Mouse (Mus musculus): Measurements from ENCODE around the gene Bag1.

GRCm38 (mm10) chr4:40919785-40920184, 28.3 kb downstream of the Bag1 start, which contains the start of gene Spink4:
- no peak for TF ChIP-seq POLR2A (IDR thresholded peaks at IDR 0.05; ENCODE audit: insufficient read depth, low read depth, low read length)
- no peak for TF ChIP-seq CTCF (IDR thresholded peaks at IDR 0.05)
